Mouse (Mus musculus) telencephalon, adult 2 months (tissue): ENCODE measurements at regions not wholly inside any gene's neighbourhood (a gene's known extent, or its start where the extent isn't known, plus 50 kb on each side); places are given as distances from the start of the nearest gene placed in this dataset.

Source experiments
- DNase-seq: peaks from one replicate; pipeline ENCODE4 v3.0.0-alpha.2; 2011; ENCODE audit warnings: low read depth, low spot score

GRCm38 (mm10) chr2:172094159-172094558 is 50.9 kb upstream of the Cbln4 start:
- no peak for DNase-seq

- DNase-seq, result peak; percentile 24
These were observed 60.8 kb upstream of the Cbln4 start for GRCm38 (mm10) chr2:172103881-172104655.

GRCm38 (mm10) chr2:172105241-172105640 is 62.0 kb upstream of the Cbln4 start:
- DNase-seq, result no peak

GRCm38 (mm10) chr2:172110706-172111105 is 67.4 kb upstream of the Cbln4 start:
- DNase-seq, result no peak

DNA sequence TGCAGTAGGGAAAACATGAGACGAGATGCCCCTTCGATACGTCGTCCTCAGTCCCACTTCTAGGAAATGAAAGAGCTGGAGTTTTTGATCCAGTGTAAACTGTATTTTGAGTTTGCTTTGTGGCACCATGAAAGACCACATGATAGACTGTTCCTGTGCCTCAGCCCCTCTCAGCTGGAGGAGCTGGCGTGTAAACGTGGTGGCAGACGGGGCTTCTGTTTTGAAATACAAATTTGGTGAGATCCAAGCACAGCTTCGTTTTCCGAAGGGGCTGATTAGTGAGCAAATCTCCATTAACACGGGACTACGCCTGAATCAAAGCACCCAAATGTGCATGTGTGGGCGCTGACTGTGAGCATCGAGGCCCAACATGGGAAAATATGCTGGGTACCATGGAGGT is 70.4 kb upstream of the Cbln4 start:
- DNase-seq, result no peak

DNA sequence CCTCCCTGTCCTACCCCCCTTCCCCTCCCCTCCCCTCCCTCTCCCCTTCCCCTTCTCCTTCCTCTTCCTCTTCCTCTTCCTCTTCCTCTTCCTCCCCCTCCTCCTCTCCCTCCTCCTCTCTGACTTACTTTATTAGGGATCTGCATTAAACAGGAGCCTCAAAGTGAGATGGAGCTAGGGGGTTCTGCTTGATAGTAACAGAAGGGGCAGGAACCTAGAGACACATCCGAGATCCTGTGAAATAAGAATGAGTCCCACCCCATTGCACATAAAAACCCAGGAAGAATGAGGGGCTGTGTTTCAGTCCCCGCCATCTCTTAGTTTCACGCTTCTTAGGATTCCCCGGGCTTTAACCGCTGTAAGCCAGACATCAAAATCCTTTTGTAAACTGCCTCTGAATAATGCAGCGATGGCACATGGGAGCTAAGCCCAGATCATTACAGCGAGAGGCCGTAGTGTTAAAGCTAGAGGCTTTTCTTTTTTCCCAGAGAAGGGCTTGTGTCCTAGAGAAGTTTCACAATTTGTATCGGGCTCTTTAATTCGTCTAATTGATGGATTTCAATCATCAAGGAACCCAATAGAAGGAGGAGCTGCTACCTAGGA is 72.4 kb upstream of the Cbln4 start:
- no peak for DNase-seq

- no peak for DNase-seq
These were observed 84.3 kb upstream of the Cbln4 start for GRCm38 (mm10) chr2:172127517-172127916.

GRCm38 (mm10) chr2:172131232-172131631 is 88.0 kb upstream of the Cbln4 start:
- DNase-seq, result peak; percentile 57

GRCm38 (mm10) chr2:172132623-172133332 is 89.5 kb upstream of the Cbln4 start:
- peak; percentile 55 for DNase-seq

- peak; percentile 75 for DNase-seq
These were observed 96.8 kb upstream of the Cbln4 start for GRCm38 (mm10) chr2:172140080-172140479.

DNA sequence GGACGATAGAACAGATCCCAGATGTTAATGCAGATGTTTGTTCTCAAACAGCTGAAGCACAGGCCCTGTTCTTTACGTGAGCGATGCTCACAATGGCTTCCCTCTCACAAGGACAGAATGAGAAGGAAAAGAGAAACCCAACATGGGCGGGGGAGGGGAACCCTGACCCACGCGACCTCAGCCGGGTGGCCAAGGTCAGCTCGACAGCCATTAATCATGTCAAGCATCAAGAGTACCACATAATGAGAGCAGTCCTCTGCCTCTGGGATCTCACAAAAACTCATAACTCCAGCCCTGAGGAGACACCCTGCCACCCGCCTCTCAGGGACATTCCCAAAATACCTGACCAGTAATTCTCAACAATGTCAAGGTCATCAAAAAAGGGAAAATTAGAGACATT is 100.0 kb upstream of the Cbln4 start:
- DNase-seq, result no peak

- no peak for DNase-seq
These were observed 99.6 kb upstream of the Mc3r start for GRCm38 (mm10) chr2:172148736-172149135.

DNA sequence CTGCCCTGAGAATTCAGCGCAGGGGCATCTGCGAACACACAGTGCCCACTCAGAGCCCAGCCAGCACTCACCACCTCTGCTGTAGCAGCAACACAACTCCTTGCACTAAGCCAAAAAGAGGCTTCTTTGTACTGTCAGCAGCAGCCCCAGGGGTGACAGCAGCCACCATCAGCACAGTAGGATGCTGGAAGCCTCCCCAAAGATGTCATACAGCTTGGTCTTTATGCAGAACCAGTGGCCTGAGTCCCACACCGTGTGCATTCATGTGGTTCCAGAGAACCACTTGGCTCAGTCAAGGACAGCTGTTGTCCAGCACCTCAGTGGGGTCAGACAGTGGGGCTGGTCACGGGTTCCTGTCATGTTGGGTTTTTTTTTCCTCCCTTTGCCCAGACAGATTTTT is 98.6 kb upstream of the Mc3r start:
- DNase-seq, result no peak

- no peak for DNase-seq
These were observed 97.4 kb upstream of the Mc3r start for GRCm38 (mm10) chr2:172150898-172151297.

GRCm38 (mm10) chr2:172159909-172160308 is 88.4 kb upstream of the Mc3r start:
- DNase-seq, result peak; percentile 53

DNA sequence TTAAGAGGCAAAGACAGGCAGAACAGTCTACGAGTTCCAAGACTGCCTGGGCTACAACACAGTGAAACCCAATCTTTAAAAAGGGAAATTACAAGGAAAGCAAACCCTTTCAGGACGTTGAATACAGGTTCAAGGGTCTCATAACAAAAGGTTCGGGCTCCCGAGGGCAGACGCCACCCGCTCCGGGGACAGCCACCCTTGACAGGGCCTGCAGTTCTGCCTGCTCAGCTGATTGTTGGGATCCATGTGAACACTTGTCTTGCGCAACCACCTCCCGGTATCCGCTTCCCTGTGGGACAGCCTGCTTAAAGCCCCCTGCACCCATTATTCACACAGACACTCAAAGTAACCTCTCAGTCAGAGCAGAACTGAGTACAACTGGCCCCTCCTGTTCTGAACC is 70.9 kb upstream of the Mc3r start:
- DNase-seq, result no peak

- DNase-seq, result no peak
These were observed 69.0 kb upstream of the Mc3r start for GRCm38 (mm10) chr2:172179301-172179700.

DNA sequence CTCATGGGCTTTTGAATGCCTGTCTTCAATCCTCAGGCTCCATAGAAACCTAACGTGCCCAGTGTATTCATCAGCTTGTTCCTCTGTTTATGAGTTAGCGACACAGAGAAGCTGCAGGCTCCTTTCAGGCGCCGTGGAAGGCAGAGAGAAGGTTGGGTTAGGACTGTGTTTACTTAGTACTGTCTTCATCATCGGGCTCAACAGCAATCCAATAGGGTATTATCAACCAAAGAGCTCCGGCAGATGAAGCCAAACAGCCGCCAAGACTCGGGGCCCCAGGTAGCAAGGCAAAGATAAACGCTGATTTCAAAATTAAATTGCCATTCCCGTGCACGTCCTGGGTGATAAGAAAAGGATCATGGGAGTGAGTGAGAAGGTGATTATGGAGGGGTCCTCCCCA is 50.5 kb upstream of the Mc3r start:
- DNase-seq, result no peak
